Mouse (Mus musculus) heart, embryonic 11.5 days (tissue): ENCODE measurements at regions not wholly inside any gene's neighbourhood (a gene's known extent, or its start where the extent isn't known, plus 50 kb on each side); places are given as distances from the start of the nearest gene placed in this dataset.

Experiments
- ATAC-seq: fragments of 200-750 bp; cut with Nextera tagmentation; replicated peaks from 2 replicates; pipeline ENCODE4 v1.8.0; 2017; ENCODE audit warnings: moderate library complexity; ENCODE audit not compliant: insufficient number of reproducible peaks, low FRiP score, low TSS enrichment
- H3K27ac ChIP-seq: fragments of 300-500 bp; sonication (generic); 2 replicates; pipeline ENCODE4 v1.5.1; 2014; ENCODE audit warnings: mild to moderate bottlenecking, low read depth, low read length
- H3K27me3 ChIP-seq: fragments of 300-500 bp; sonication (generic); 2 replicates; pipeline ENCODE4 v1.6.1; 2014; ENCODE audit warnings: mild to moderate bottlenecking, low read length, mixed read lengths; ENCODE audit not compliant: control insufficient read depth, insufficient read depth
- H3K36me3 ChIP-seq: fragments of 300-500 bp; sonication (generic); 2 replicates; pipeline ENCODE4 v1.6.1; 2014; ENCODE audit warnings: mild to moderate bottlenecking, low read length, moderate library complexity, mixed read lengths; ENCODE audit not compliant: control insufficient read depth, insufficient read depth
- H3K4me1 ChIP-seq: fragments of 300-500 bp; sonication (generic); 2 replicates; pipeline ENCODE4 v1.6.1; 2014; ENCODE audit warnings: low read length; ENCODE audit not compliant: control insufficient read depth, insufficient read depth
- H3K4me2 ChIP-seq: fragments of 300-500 bp; sonication (generic); 2 replicates; pipeline ENCODE4 v1.6.1; 2014; ENCODE audit warnings: mild to moderate bottlenecking, moderate library complexity
- H3K4me3 ChIP-seq: fragments of 300-500 bp; sonication (generic); 2 replicates; pipeline ENCODE4 v1.5.1; 2014; ENCODE audit warnings: low read depth, low read length
- H3K9ac ChIP-seq: fragments of 300-500 bp; sonication (generic); 2 replicates; pipeline ENCODE4 v1.6.1; 2014; ENCODE audit warnings: mild to moderate bottlenecking, low read depth, low read length, moderate library complexity
- H3K9me3 ChIP-seq: fragments of 300-500 bp; sonication (generic); replicated peaks from 2 replicates; pipeline ENCODE4 v1.6.1; 2016; ENCODE audit warnings: low read length; ENCODE audit not compliant: control insufficient read depth
- WGBS: fragments of 180-500 bp; shearing (Covaris S2); extraction: QIAGEN DNeasy Blood & Tissue Kit; methylation state at CpG from one replicate; pipeline ENCODE4 v1.1.7; 2014; ENCODE audit not compliant: insufficient replicate concordance; 5-methylcytosine and 5-hydroxymethylcytosine counted together

DNA sequence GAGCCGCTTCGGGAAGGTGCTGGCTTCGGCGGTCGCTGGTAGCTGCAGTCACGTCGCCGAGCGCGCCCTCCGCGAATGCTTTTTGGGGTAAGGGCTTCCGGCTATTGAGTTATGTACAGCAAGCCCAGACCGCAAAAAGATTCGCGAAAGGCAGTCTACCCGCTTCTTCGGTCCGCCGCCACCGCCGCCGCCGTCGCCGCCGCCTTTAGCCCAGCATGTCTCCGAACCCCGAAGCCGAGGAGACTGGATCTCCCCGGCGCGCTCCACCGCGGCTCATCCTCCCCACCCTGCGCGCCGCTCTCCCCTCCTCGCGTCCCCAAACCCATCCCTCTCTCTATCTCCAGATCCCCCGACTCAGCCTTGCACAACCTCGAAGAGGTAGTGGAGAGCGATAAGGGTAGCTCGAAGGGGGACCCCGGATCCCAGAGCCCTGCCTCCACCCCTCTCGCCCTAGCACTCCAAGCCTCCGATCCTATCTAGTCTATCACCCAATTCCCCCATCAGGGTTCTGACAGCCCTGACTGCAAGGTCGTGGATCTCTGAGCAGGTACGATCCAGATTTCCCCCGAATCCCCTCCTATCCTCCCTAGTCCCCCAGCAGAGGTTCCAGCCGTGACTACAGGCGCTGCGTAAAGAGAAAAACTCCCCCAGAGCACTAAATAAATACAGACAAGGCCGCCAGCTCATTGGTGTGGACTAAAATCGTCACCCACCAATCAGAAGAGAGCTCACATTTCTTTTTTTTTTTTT lies 83.7 kb upstream of the Hsd17b12 start:
- ATAC-seq: no peak
- H3K4me2 ChIP-seq: peak overlapping the region; percentile 81
- no peaks in the 10 kb centered on the region for H3K9me3 ChIP-seq
- no peak overlapping the region for H3K9ac ChIP-seq
- no peaks in the 10 kb centered on the region for H3K36me3 ChIP-seq
- H3K4me3 ChIP-seq: peak overlapping the region; percentile 46
- H3K4me1 ChIP-seq: peaks cover 27% of the 10 kb centered on the region
- no peak overlapping the region for H3K27ac ChIP-seq
- H3K27me3 ChIP-seq: peaks cover 86% of the 10 kb centered on the region
- WGBS: under 1% methylated on average over 43 of the region's 55 CpGs

DNA sequence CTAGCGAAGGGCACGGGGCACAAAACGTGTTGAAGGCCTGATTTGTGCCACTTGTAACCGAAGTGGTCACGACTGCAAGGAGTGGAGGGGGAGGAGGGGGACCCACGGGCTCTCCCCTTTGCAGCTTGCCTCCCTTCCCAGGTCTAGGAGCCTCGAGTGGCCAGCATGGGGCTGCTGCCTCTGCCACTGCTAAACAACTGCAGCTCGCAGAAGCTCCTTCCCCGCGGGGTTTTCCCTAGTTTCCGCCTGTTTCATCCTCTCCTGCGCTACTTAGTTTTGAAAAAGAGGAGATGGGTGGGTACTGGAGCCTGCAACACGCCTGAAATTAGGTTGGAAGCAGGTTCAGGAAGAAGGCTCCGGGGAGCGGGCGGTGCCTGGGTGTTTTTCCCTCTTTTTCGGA lies 82.6 kb upstream of the Hsd17b12 start:
- Histone ChIP-seq H3K9me3 (no peaks in the 10 kb centered on the region), H3K4me1 (peaks cover 19% of the 10 kb centered on the region), H3K4me2 (peak overlapping the region; percentile 81), H3K36me3 (no peaks in the 10 kb centered on the region), H3K9ac (no peak overlapping the region), H3K27ac (no peak overlapping the region), H3K4me3 (peak overlapping the region; percentile 46), H3K27me3 (peaks cover 84% of the 10 kb centered on the region)
- WGBS: 4% methylated on average over 17 of the region's 17 CpGs
- no peak for ATAC-seq

DNA sequence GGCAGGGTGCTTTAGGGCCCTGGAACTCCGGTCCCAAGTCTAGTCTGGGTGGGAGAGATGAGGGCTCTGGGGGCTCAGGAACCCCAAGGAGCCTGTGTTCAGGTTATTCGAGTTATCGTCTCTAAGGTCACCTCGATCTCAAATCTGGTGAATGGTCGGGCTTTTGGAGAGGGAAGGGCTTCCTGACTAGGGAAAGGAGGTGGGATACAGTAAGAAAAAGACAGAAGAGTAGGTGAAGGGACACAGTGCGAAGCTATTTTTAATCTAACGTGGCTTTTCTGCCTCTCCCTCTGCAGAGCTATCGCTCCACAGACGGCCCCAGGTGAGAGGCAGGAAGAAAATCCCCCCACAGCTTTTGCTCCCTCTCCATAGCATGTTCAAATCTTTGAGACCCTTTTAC lies 81.8 kb upstream of the Hsd17b12 start:
- Histone ChIP-seq H3K4me1 (peaks cover 19% of the 10 kb centered on the region), H3K27me3 (peaks cover 77% of the 10 kb centered on the region)

DNA sequence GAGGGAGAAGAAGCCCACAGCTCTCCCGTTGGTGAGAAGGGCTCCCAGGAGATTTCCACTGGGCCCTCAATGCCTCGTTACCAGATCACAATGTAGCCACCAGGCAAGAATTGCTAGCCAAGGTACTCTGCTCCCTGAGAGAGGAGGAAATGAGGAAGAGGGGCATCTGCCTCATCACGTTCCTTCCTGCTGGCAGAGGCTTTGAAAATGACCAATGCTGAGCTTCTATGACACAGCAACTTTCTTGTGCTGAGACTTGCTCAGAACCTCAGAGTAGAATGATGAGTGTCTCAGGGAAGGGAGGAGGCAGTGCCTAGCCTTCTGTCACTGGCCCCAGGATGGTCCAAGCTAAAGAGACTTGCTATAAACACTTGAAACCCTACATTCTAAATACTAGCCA lies 78.7 kb upstream of the Hsd17b12 start:
- Histone ChIP-seq H3K4me1 (peaks cover 11% of the 10 kb centered on the region; the same call in 1 of the 2 replicates), H3K27me3 (peaks cover 46% of the 10 kb centered on the region), H3K27ac (no peak overlapping the region), H3K4me2 (no peak overlapping the region), H3K36me3 (no peaks in the 10 kb centered on the region), H3K9me3 (no peaks in the 10 kb centered on the region), H3K9ac (no peak overlapping the region), H3K4me3 (no peak overlapping the region)
- no peak for ATAC-seq
- WGBS: 53% methylated on average over 3 of the region's 3 CpGs

More for the DNA sequence above, 81.8 kb upstream of the Hsd17b12 start:
- Histone ChIP-seq H3K4me3 (no peak overlapping the region), H3K36me3 (no peaks in the 10 kb centered on the region), H3K9me3 (no peaks in the 10 kb centered on the region), H3K27ac (no peak overlapping the region), H3K9ac (no peak overlapping the region), H3K4me2 (peak overlapping the region; percentile 42)
- ATAC-seq: no peak
- 23% methylated on average over 9 of the region's 9 CpGs for WGBS

DNA sequence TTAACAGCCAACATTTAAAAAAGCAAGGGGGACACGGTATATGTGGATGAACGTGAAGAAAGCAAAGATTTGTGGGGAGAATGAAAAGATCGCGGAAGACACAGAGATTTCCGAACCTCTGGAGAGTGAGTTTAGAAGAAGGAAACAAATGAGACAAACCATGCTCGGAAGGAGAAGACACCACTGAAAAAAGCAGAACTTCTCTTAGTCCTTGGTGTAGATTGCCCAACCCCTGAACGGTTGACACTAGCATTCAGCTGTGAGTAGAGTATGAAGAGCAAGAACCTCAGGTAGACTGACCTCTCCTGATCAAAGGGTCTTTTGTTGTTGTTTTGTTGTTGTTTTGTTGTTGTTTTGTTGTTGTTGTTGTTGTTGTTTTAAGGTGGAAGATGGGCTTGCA lies 75.8 kb upstream of the Hsd17b12 start:
- Histone ChIP-seq H3K4me2 (no peak overlapping the region), H3K36me3 (no peaks in the 10 kb centered on the region), H3K27me3 (peaks cover 18% of the 10 kb centered on the region), H3K9ac (no peak overlapping the region), H3K4me1 (no peaks in the 10 kb centered on the region), H3K9me3 (no peaks in the 10 kb centered on the region), H3K4me3 (no peak overlapping the region), H3K27ac (no peak overlapping the region)
- WGBS: 80% methylated on average over 7 of the region's 7 CpGs
- ATAC-seq: no peak

DNA sequence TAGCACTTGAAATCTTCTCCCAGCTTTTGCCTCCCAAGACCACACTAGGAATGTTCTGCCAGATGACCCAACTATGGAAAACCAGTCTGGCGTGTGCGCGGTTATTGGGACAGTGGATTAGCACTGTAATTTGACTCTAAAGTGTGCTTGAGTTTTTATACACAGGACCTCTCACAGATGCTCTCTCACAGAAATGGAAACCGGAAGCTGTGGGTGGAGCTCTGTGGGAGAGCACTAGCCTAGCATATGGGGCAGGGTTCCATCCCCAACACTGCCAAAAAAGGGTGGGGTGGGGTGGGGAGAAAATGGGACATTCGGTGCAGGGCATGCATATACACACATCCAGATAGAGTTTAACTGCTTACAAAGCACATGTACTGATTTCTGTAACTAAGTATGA lies 61.7 kb upstream of the Hsd17b12 start:
- H3K4me1 ChIP-seq: no peaks in the 10 kb centered on the region
- H3K9me3 ChIP-seq: no peaks in the 10 kb centered on the region
- no peak overlapping the region for H3K9ac ChIP-seq
- H3K4me2 ChIP-seq: no peak overlapping the region
- no peak overlapping the region for H3K4me3 ChIP-seq
- 72% methylated on average over 5 of the region's 5 CpGs for WGBS
- no peak for ATAC-seq
- H3K27me3 ChIP-seq: no peaks in the 10 kb centered on the region
- H3K36me3 ChIP-seq: no peaks in the 10 kb centered on the region
- no peak overlapping the region for H3K27ac ChIP-seq

DNA sequence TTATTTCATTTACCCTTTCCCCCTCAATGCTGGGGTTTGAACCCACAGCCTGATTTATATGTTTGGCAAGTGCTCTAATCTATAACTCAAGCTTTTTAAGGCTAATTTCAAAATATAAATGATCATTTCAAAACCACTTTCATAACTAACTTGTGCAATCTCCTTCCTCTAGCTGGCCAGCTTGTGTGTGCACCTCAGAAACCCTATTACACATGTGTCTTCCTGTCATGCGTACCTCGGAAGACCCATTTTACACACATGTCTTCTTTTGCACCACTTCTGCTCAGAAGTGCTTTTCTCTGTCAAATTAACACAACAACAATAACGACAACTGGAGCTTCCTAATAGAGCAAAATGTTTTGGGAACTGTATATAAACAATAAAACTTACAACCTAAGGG lies 59.7 kb upstream of the Hsd17b12 start:
- Histone ChIP-seq H3K27ac (no peak overlapping the region), H3K36me3 (no peaks in the 10 kb centered on the region), H3K9ac (no peak overlapping the region), H3K4me3 (no peak overlapping the region), H3K9me3 (no peaks in the 10 kb centered on the region), H3K4me2 (no peak overlapping the region), H3K27me3 (no peaks in the 10 kb centered on the region), H3K4me1 (no peaks in the 10 kb centered on the region)
- no peak for ATAC-seq
- WGBS: 77% methylated on average over 3 of the region's 3 CpGs

DNA sequence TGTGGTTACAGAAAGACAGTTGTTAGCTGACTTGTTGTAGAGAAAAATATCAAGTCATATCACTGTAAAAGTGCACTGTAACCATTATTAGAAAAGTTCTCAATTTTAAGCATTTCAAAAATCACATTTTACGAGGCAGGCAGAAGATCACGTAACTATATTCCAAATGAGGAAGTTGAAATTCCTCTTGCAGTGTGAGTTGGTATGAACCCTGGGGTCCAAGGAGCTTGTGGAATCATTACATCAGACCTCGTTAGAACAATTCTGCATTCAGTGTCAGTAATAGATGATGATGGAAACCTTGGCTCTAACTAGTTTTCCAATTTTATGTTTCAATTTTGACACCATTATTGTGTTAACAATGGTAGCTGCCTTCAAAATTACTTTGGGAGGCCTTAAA lies 57.7 kb upstream of the Hsd17b12 start:
- 78% methylated on average over 3 of the region's 3 CpGs for WGBS

More for the DNA sequence above, 57.7 kb upstream of the Hsd17b12 start:
- no peak for ATAC-seq
- Histone ChIP-seq H3K4me1 (no peaks in the 10 kb centered on the region), H3K36me3 (no peaks in the 10 kb centered on the region), H3K27me3 (no peaks in the 10 kb centered on the region), H3K9me3 (no peaks in the 10 kb centered on the region), H3K27ac (no peak overlapping the region), H3K4me2 (no peak overlapping the region), H3K4me3 (no peak overlapping the region), H3K9ac (no peak overlapping the region)
